Mouse (Mus musculus): Measurements from ENCODE around the gene Tdrd9. TPM values are rescaled to one million over a fixed set of nuclear protein-coding genes. Genes with fewer than 3 reads are reported as not detected.
A peak's percentile ranks its signal among the peaks of the same experiment; 100 is the strongest.

Tdrd9 gene
- total RNA-seq, 2 experiments from 2014 or later = not detected

DNA sequence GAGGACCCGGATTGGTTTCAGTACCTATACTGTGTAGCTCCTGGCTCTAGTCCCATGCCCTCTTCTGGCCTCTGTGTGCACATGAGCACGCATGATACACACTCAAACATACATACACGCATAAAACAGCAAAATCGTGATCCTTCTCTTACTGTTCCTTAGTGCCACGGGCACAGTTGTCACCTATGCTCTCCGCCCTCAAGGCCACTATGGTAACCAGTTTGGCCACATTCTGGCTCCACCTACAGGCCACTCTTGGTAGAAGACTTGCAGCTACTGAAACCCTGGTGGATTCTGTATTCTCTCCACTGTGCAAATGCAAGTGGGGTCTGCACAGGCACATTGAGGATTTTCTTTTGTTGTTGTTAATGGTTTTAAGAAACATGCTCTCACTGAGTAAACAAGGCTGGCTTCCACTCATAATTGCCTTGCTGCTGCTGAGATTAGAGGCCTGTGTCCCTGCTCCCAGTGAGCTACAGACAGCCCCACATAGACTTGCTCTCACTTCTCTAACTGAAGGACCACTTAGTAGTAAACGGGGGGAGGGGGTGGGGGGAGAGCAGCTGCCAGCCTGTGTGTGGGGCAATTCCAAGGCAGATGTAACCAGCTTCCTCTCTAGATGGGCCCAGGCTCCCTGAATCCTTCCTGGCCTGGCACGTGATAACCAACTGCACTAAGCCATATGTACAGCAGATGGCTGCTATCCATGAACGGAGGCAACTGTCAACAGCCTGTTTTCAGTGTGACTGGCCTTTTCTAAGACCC is 13.1 kb upstream of the Tdrd9 start:
- intact Hi-C loops (cut with DNase I) = loop anchor here (5.0 kb wide), 1 partner anchor 221 kb away; no protein-coding TSS in a partner anchor
- peak; percentile 42 to 59 for DNase-seq

- intact Hi-C loops (cut with DNase I) = loop anchor here (5.0 kb wide), 1 partner anchor 286 kb away; the partner anchor contains the start of gene Trmt61a
- no peak for DNase-seq
These were observed 8.0 kb upstream of the Tdrd9 start for GRCm38 (mm10) chr12:111963339-111963738.

- intact Hi-C loops (cut with DNase I) = no loop called here
- DNase-seq = peak; percentile 98
These were observed 4.6 kb upstream of the Tdrd9 start, which contains the start of gene Atp5mpl for GRCm38 (mm10) chr12:111966683-111967173. TSS of gene Atp5mpl (minus strand) at chr12:111966977.

DNA sequence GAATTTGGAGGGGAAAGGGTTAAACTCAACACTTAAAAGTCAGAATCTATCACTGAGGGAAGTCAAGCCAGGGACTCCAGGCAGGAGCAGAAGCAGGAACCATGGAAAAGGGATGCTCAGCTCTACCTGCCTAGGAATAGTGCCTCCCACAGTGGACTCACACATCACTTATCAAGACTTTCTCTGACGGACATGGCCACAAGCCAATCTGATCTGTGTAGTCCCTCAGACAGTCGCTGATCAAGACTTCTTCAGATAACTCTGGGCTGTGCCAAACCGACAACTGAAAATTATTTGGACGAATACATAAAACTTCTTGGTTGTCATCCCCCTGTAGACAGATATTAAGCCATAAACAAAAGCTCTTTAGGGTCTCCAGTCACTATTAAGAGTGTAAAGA is 1.3 kb upstream of the Tdrd9 start:
- intact Hi-C loops (cut with DNase I) = no loop called here
- no peak for DNase-seq

DNA sequence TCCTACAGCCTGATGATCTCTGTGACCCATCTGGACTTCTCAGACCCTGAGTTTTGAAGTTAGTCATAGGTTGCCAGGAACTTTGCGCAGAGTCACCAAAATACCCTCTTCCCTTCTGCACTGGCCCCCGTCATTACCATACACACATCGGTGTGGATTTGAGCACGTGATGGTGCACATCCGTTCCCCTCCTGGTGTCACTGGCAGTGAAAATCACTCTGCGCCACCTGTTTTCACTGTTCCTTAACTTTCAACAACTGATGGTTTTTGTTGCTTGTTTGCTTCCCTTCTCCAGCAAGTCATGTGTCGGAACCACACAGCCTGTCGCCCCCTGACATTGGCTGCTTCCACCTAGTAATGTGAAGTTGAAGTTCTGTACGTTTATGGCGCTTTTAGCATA is 1.1 kb downstream of the Tdrd9 start:
- DNase-seq = no peak
- intact Hi-C loops (cut with DNase I) = no loop called here

- intact Hi-C loops (cut with DNase I) = no loop called here
- DNase-seq = no peak
These were observed 3.2 kb downstream of the Tdrd9 start for GRCm38 (mm10) chr12:111974578-111974977.

DNA sequence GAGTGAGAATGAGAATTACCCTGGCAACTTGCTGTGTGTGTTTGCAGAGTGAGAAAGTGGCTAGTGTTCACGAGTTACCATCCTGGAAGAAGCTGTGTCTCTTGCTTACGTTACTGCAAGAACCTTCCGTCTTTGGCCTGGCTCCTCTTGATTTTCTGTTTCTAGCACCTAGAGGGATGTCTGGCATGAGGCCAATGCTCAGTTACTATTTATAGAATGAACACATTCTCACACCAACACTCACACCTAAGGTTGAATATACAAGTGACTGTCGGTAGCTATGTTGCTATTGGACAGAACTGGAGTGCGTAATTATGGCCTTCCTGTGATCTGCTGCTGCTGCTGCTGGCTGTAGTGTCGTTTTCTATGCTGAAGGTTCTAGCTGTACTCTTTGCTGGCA is 5.8 kb downstream of the Tdrd9 start:
- intact Hi-C loops (cut with DNase I) = no loop called here
- DNase-seq = no peak

- DNase-seq = no peak
- intact Hi-C loops (cut with DNase I) = no loop called here
These were observed 6.9 kb downstream of the Tdrd9 start for GRCm38 (mm10) chr12:111978274-111978673.

GRCm38 (mm10) chr12:111980887-111981367 is 9.6 kb downstream of the Tdrd9 start, which contains the start of gene Rd3l:
TSS of gene Rd3l (minus strand) at chr12:111981317.
- intact Hi-C loops (cut with DNase I) = no loop called here
- DNase-seq = no peak

DNA sequence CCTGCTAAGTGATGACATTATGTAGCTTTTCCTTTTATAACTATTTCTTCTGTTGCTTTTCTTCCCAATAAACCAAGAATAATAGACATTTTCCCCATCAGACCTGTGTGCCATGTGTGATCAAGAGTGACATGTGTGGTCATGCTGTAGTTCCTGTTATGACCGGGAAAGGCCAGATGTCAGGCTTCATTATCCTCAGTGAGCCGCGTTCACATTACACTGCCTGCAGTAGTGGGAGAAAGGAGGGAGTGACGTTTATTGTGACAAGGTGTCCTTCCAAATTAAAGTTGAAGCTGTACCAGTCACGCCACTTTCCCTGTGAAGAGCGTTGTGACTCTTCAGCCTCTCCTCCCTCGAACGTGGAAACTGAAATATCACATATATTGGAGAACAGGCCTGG is 10.5 kb downstream of the Tdrd9 start:
- no peak for DNase-seq
- intact Hi-C loops (cut with DNase I) = no loop called here

GRCm38 (mm10) chr12:111983165-111983564 is 11.8 kb downstream of the Tdrd9 start:
- no peak for DNase-seq
- intact Hi-C loops (cut with DNase I) = no loop called here

- intact Hi-C loops (cut with DNase I) = no loop called here
- no peak for DNase-seq
These were observed 15.4 kb downstream of the Tdrd9 start for GRCm38 (mm10) chr12:111986756-111987155.

GRCm38 (mm10) chr12:111992626-111993025 is 21.3 kb downstream of the Tdrd9 start:
- DNase-seq = no peak
- intact Hi-C loops (cut with DNase I) = no loop called here

DNA sequence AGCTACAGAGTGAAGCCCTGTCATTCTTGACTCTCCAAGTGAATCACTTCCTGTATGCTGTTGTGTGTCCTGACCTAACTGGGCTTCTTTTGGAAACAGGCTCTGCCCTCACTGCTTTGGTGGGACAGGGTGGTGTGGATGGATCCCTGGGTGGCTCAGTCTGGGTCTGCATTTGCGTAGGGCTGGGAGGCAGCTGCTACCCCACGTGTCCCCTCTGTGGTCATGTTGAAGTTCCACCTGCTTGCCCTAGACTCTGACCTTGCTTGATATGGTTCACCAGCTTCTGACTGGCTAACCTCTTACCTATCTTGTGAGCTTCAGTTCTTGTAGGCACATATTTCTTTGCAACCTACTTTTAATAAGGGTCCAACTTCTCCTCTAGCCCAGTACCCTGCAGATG is 23.8 kb downstream of the Tdrd9 start:
- no peak for DNase-seq
- intact Hi-C loops (cut with DNase I) = no loop called here

DNA sequence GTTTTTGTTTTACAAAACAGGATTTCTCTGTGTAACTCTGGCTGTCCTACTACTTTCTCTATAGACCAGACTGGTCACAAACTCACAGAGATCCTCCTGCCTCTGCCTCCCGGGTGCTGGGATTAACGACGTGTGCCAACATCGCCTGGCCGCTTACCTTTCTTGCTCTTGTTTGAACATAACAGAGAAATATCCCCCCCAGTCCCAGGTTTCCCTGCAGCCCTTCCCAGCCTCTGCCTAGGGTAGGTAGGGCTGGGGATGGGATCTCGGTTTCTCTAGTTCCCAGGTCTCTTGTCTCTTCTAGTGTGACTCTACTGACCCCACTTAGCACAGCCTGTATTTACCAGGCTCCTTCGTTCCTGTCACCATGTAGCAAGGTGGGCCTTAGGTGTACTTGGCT is 28.4 kb downstream of the Tdrd9 start:
- DNase-seq = no peak
- intact Hi-C loops (cut with DNase I) = loop anchor here (2.0 kb wide), 1 partner anchor 121 kb away; no protein-coding TSS in a partner anchor

DNA sequence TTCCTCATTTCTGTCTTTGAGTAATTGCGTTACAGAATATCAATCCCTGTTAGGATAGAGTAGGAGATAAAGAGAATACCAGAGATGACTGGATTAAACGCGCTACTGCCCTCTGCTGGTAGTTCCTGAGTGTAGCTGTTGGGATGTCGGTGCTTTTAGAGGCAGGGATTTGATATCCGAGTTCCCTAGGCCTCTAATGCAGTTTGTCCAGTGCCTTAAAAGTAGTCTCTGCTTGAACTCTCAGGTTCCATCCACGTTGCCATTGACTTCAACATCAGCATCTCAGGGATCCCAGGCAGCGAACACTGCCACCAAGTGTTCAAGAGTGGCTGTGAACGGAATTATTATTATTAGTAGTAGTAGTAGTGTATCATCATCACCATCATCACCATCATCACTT is 29.9 kb downstream of the Tdrd9 start:
- intact Hi-C loops (cut with DNase I) = loop anchor here (2.0 kb wide), 1 partner anchor 122 kb away; no protein-coding TSS in a partner anchor
- peak; percentile 40 to 58 for DNase-seq

DNA sequence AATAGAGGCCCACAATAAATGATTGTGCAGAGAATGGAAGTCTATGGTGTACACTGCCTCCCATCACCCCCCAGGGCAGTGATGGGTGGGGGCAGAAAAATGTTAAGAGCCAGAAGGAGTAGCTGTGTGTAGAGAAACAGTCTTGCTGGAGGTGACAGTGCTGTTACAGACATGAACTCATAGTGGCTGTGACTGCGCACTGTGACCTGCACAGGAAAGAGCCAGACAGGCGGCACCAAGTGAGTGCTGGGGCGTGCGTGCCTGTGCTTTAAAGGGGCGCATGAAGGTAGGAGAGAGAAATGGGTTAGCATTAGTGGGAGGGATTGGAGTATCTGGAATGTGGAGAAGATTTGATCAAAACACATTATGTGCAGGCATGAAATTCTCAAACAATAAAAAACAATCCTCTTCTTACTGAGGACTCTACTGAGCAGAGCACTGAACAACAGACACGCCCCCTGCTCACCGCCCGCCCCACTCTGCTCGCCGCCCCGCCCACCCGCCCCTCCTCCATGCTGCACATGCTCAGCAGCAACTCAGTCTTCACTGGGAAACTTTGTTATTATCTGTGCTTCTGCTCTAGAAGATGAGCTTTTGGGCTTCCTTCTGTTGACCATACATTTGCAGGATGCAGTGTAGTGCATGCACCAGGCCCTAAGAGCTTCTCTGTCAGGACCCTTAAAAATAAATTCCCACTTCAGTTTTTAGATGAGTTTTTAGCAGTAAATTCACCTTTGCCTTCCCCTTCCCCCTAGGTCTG is 41.3 kb downstream of the Tdrd9 start:
- no peak for DNase-seq
- intact Hi-C loops (cut with DNase I) = no loop called here

DNA sequence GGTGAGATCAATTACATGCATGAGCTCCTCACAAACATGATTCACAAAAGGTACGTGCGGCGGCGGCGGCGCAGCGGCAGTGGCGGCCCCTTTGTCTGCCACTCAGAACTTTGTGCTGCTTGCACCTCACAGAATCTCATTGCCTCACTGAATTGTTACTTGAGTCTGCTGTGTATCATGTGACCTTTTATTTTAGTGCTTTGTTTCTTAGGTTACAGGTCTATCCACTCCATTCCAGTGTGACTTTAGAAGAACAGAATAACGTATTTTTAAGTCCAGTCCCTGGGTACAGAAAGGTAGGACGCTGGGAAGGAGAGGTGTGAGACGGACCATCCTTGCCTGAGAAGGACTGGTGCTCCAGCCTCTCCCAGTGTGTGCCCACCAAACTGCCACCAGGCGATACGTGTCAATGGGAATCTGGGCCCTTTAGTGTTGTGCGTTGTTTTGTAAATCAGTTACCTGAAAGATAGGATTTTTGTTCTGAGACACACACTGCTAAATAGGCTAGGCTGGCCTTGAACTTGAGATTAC is 42.0 kb downstream of the Tdrd9 start:
- intact Hi-C loops (cut with DNase I) = no loop called here
- no peak for DNase-seq

GRCm38 (mm10) chr12:112016346-112016745 is 45.0 kb downstream of the Tdrd9 start:
- DNase-seq = no peak
- intact Hi-C loops (cut with DNase I) = no loop called here

DNA sequence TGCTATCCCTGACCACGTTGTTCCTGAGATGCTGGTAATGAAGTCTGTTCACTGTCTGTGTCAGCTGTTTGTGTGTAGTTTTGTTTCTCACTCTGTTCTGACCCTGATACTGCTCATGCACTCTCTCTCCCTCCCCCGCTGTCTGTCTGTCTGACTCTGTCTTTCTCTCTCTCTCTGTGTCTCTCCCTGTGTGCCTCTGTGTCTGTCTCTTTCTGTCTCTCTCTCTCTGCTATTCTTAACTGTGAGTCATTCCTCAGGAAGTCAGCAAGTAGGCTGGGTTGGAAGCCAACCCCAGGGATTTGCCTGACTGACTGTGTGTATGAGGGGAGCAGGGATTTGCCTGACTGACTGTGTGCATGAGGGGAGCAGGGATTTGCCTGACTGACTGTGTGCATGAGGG is 51.9 kb downstream of the Tdrd9 start:
- DNase-seq = no peak
- intact Hi-C loops (cut with DNase I) = no loop called here
